Mouse (Mus musculus): ENCODE results near the gene Slc39a2.
A peak's percentile ranks its signal among the peaks of the same experiment; 100 is the strongest.
"Not testable (repeated sequence)": the region's sequence is repeated elsewhere in the genome, so short reads cannot be mapped to it uniquely, and the experiment has no call there.

Gene Slc39a2

GRCm38 (mm10) chr14:51892191-51892939 lies at the start of gene Slc39a2:
Gene Slc39a2 (plus strand): TSS chr14:51892889.
- no peak for DNase-seq

GRCm38 (mm10) chr14:51843882-51844281 lies 48.8 kb upstream of the Slc39a2 start:
- no peak for DNase-seq

GRCm38 (mm10) chr14:51846566-51846965 lies 46.1 kb upstream of the Slc39a2 start:
- no peak for DNase-seq

- DNase-seq = not testable (repeated sequence)
Measured at GRCm38 (mm10) chr14:51851006-51851405, 41.7 kb upstream of the Slc39a2 start.

- no peak for DNase-seq
Measured at GRCm38 (mm10) chr14:51853399-51853798, 39.3 kb upstream of the Slc39a2 start, which contains the start of gene Ear6. Gene Ear6 (plus strand): TSS chr14:51853699.

GRCm38 (mm10) chr14:51855280-51855679 lies 37.4 kb upstream of the Slc39a2 start:
- DNase-seq = not testable (repeated sequence)

- not testable (repeated sequence) for DNase-seq
Measured at GRCm38 (mm10) chr14:51863603-51864002, 29.1 kb upstream of the Slc39a2 start.

- DNase-seq = no peak
Measured at GRCm38 (mm10) chr14:51870756-51871155, 21.9 kb upstream of the Slc39a2 start.

- no peak for DNase-seq
Measured at GRCm38 (mm10) chr14:51871741-51872140, 20.9 kb upstream of the Slc39a2 start.

- no peak for DNase-seq
Measured at GRCm38 (mm10) chr14:51877517-51877916, 15.2 kb upstream of the Slc39a2 start.

GRCm38 (mm10) chr14:51883527-51884030 lies 9.1 kb upstream of the Slc39a2 start:
- DNase-seq = peak; percentile 44

GRCm38 (mm10) chr14:51884031-51884544 lies 8.6 kb upstream of the Slc39a2 start:
- DNase-seq = no peak

- peak; percentile 90 for DNase-seq
Measured at GRCm38 (mm10) chr14:51884598-51885331, 7.9 kb upstream of the Slc39a2 start, which contains the start of gene Mettl17. Gene Mettl17 (plus strand): TSS chr14:51884842.

- no peak for DNase-seq
Measured at GRCm38 (mm10) chr14:51886051-51886450, 6.6 kb upstream of the Slc39a2 start.

- no peak for DNase-seq
Measured at GRCm38 (mm10) chr14:51889833-51890232, 2.9 kb upstream of the Slc39a2 start.

GRCm38 (mm10) chr14:51893094-51893794 lies 555 bp downstream of the Slc39a2 start:
- no peak for DNase-seq

GRCm38 (mm10) chr14:51893809-51894208 lies 1.1 kb downstream of the Slc39a2 start:
- no peak for DNase-seq

- no peak for DNase-seq
Measured at GRCm38 (mm10) chr14:51895071-51895470, 2.4 kb downstream of the Slc39a2 start.

- no peak for DNase-seq
Measured at GRCm38 (mm10) chr14:51896019-51896418, 3.3 kb downstream of the Slc39a2 start.

GRCm38 (mm10) chr14:51896539-51897170 lies 4.0 kb downstream of the Slc39a2 start:
- DNase-seq = no peak

- DNase-seq = no peak
Measured at GRCm38 (mm10) chr14:51899351-51899750, 6.7 kb downstream of the Slc39a2 start.
